Comparison of ENCODE assay signal across 20 mouse cellular contexts in the genomic region with DNA sequence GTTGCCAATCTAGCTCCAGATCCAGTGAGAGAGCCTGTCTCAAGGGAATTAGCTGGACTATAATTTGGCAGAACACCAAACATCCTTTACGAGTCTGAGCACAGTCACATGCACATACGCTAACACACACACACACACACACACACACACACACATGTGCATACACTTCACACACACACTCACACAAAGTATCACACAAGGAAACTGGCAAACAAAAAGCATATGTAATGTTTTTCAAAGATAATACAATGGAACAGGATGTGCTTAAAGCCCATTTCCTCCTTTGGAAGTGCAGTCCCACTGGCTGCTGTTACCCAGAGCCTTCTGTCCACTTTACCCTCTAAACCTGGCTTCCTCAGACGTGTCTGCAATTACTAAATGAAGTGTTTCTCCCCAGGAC.
"Had no signal": no experiment of that assay in that cellular context is flagged by ENCODE, and none has a peak within 500 bp of the region (broad histone marks: within the 10 kb centered on the region; RNA-seq: fewer than 3 reads in every experiment).

No protein-coding gene starts in this region.

- H3K4me2 ChIP-seq: lung, embryonic 15.5 days; midbrain, embryonic 11.5 days; midbrain, embryonic 13.5 days; midbrain, embryonic 15.5 days; neural tube, embryonic 13.5 days; neural tube, embryonic 15.5 days had no signal

- H3K27ac ChIP-seq: lung, embryonic 15.5 days; macrophage; midbrain, embryonic 13.5 days; midbrain, embryonic 15.5 days; neural tube, embryonic 13.5 days; neural tube, embryonic 15.5 days had no signal

- DNase-seq: lung, adult 18-20 months; lung, postnatal 14 days; lung, postnatal 36 days; retina, postnatal 1 day; right cerebral cortex, adult 18-20 months; right cerebral cortex, postnatal 25 days; right cerebral cortex, postnatal 4 days; spleen, adult 18-20 months; thymus, adult 2 months; thymus, postnatal 25 days; thymus, postnatal 4 days had no signal

- H3K4me3 ChIP-seq: lung, embryonic 15.5 days; megakaryocyte, embryonic 14.5 days; midbrain, embryonic 13.5 days; midbrain, embryonic 15.5 days; neural tube, embryonic 13.5 days; neural tube, embryonic 15.5 days had no signal

- H3K9ac ChIP-seq: lung, embryonic 15.5 days; midbrain, embryonic 13.5 days; midbrain, embryonic 15.5 days; neural tube, embryonic 13.5 days; neural tube, embryonic 15.5 days had no signal

- H3K9me3 ChIP-seq: lung, embryonic 15.5 days had no signal

- ATAC-seq: lung, postnatal 0 days; midbrain, embryonic 13.5 days; midbrain, embryonic 15.5 days had no signal

- H3K4me1 ChIP-seq: lung, embryonic 15.5 days; midbrain, embryonic 13.5 days; midbrain, embryonic 15.5 days; neural tube, embryonic 13.5 days; neural tube, embryonic 15.5 days had no signal

- H3K27me3 ChIP-seq: lung, embryonic 15.5 days; megakaryocyte, embryonic 14.5 days; midbrain, embryonic 13.5 days; midbrain, embryonic 15.5 days; neural tube, embryonic 13.5 days; neural tube, embryonic 15.5 days had no signal

- H3K36me3 ChIP-seq: lung, embryonic 15.5 days; midbrain, embryonic 13.5 days; midbrain, embryonic 15.5 days; neural tube, embryonic 13.5 days; neural tube, embryonic 15.5 days had no signal
